Mouse (Mus musculus) heart, embryonic 13.5 days (tissue): Measurements from ENCODE around the gene Pck1. TPM values are rescaled to one million over a fixed set of nuclear protein-coding genes. Genes with fewer than 3 reads are reported as not detected.

Experiments
- ATAC-seq: fragments of 200-750 bp; cut with Nextera tagmentation; 2 replicates; pipeline ENCODE4 v1.8.0; 2017; ENCODE audit warnings: moderate TSS enrichment; ENCODE audit not compliant: insufficient number of reproducible peaks, low FRiP score, low TSS enrichment; ENCODE audit errors: extremely low read depth
- H3K27ac ChIP-seq: fragments of 300-500 bp; sonication (generic); replicated peaks from 2 replicates; pipeline ENCODE4 v1.5.1; 2015; ENCODE audit warnings: moderate library complexity, mild to moderate bottlenecking, inconsistent platforms
- H3K27me3 ChIP-seq: fragments of 300-500 bp; sonication (generic); replicated peaks from 2 replicates; pipeline ENCODE4 v1.6.1; 2015; ENCODE audit warnings: mild to moderate bottlenecking, inconsistent platforms
- H3K36me3 ChIP-seq: fragments of 300-500 bp; sonication (generic); 2 replicates; pipeline ENCODE4 v1.6.1; 2015; ENCODE audit warnings: mild to moderate bottlenecking, inconsistent platforms
- H3K4me1 ChIP-seq: fragments of 300-500 bp; sonication (generic); 2 replicates; pipeline ENCODE4 v1.6.1; 2015; ENCODE audit warnings: inconsistent platforms
- H3K4me2 ChIP-seq: fragments of 300-500 bp; sonication (generic); 2 replicates; pipeline ENCODE4 v1.6.1; 2015; ENCODE audit warnings: inconsistent platforms, mild to moderate bottlenecking, moderate library complexity
- H3K4me3 ChIP-seq: fragments of 300-500 bp; sonication (generic); 2 replicates; pipeline ENCODE4 v1.5.1; 2015; ENCODE audit warnings: moderate library complexity, mild to moderate bottlenecking, inconsistent platforms
- H3K9ac ChIP-seq: fragments of 300-500 bp; sonication (generic); 2 replicates; pipeline ENCODE4 v1.6.1; 2015; ENCODE audit warnings: inconsistent platforms, mild to moderate bottlenecking, moderate library complexity
- H3K9me3 ChIP-seq: fragments of 300-500 bp; sonication (generic); 2 replicates; pipeline ENCODE4 v1.6.1; 2016; ENCODE audit warnings: inconsistent platforms
- WGBS: fragments of 180-500 bp; shearing (Covaris S2); methylation state at CpG from one replicate; pipeline ENCODE4 v1.1.7; 2015; ENCODE audit warnings: mixed read lengths; 5-methylcytosine and 5-hydroxymethylcytosine counted together
- polyA plus RNA-seq: library from polyadenylated mRNA; unstranded; fragments of >200 nt; fragmentation: Nextera tagmentation; extraction: Ambion mirVana; gene quantifications from 2 replicates; pipeline ENCODE4 v1.2.1, GENCODE M21; 2015

The Pck1 gene
- polyA plus RNA-seq, 1 experiment from 2014 or later = 0.08 TPM

DNA sequence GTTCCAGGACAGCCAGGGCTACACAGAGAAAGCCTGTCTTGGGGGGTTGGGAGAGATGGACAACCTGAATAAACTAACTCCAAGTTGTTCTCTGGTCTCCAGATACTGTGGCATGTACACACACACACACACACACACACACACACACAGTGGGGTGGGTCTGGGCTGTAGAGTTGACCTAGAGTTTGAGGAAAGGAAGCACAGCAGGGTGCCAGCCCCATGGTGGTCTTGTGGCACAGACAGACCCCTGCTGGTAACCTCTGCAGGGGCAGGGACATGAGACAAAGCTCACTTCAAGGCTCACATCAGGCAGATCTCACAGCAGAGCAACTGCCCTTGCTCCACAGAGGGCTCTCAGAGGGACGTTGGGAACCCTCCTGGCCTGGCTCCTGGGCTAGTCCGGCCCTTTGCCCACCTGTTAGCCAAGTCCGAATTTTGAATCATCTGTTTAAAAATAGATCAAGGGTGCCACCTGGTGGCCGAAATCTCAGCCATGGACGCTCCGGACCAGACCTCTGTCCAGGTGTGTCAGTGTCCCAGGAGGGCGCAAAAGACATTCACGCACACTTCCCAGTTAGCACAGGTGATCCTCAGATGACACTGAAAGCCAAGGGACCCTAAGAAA, 31.1 kb downstream of the Pck1 start:
- Histone ChIP-seq H3K4me1 (peaks cover 4% of the 10 kb centered on the region; the same call in 1 of the 2 replicates), H3K9ac (no peak overlapping the region), H3K4me3 (no peak overlapping the region), H3K27ac (no peak overlapping the region), H3K27me3 (peaks cover 84% of the 10 kb centered on the region), H3K9me3 (no peaks in the 10 kb centered on the region), H3K4me2 (no peak overlapping the region), H3K36me3 (no peaks in the 10 kb centered on the region)
- 7% methylated on average over 8 of the region's 8 CpGs for WGBS
- no peak for ATAC-seq

GRCm38 (mm10) chr2:173184475-173185080, 31.7 kb downstream of the Pck1 start:
- WGBS = 52% methylated on average over 11 of the region's 11 CpGs
- ATAC-seq = no peak
- Histone ChIP-seq H3K9ac (no peak overlapping the region), H3K9me3 (no peaks in the 10 kb centered on the region), H3K27ac (no peak overlapping the region), H3K27me3 (peaks cover 80% of the 10 kb centered on the region), H3K4me1 (peaks cover 4% of the 10 kb centered on the region; the same call in 1 of the 2 replicates), H3K36me3 (no peaks in the 10 kb centered on the region), H3K4me2 (no peak overlapping the region), H3K4me3 (no peak overlapping the region)

GRCm38 (mm10) chr2:173185282-173185681, 32.4 kb downstream of the Pck1 start:
- no peaks in the 10 kb centered on the region for H3K36me3 ChIP-seq
- no peak for ATAC-seq
- 55% methylated on average over 6 of the region's 6 CpGs for WGBS

DNA sequence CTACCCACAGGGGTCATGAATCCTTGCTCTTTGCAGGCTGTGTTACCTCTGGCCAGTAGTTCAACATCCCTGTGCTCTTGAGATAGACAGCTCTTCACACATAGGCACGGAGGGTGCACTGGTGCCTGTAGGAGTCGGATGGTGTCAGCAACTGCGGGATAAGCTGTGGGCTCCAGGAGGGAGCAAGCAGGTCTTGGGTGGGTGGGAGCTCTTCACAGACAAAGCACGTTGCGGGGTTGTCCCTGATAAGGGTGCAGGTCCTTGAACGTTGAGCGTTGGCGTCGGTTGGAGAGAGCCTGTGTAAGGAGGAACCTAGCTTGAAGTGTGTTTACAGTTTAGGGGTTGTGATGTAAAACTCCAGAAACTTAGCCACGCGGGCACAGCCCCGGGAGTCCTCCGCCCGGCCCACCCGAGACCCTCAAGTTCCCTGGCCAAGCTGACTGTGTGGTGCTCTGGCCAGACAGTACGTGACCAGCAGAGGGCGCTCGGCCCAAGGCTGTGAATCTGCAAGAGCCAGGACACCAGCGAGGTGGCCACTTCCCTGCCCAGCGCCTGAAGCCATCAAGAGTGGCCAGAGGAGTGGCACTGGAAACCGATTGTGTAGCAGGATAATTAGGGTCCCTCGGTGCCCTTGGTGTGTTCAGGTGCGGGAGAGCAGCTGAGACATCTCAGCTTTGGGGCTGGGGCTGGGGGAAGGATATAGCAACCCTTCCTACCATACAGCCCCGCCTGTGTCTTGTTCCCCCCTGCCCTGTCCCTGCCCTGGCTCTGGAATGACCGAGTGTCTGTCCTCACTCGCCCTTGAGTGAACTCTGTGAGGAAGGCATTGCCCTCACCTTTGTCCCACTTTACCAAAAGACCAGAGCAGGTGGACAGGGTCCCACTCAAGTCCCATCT, 33.4 kb downstream of the Pck1 start:
- H3K4me2 ChIP-seq = no peak overlapping the region

More at GRCm38 (mm10) chr2:173185282-173185681, 32.4 kb downstream of the Pck1 start:
- Histone ChIP-seq H3K4me1 (peaks cover 4% of the 10 kb centered on the region; the same call in 1 of the 2 replicates), H3K9ac (no peak overlapping the region), H3K27me3 (peaks cover 73% of the 10 kb centered on the region), H3K9me3 (no peaks in the 10 kb centered on the region), H3K4me2 (no peak overlapping the region), H3K4me3 (no peak overlapping the region), H3K27ac (no peak overlapping the region)

DNA sequence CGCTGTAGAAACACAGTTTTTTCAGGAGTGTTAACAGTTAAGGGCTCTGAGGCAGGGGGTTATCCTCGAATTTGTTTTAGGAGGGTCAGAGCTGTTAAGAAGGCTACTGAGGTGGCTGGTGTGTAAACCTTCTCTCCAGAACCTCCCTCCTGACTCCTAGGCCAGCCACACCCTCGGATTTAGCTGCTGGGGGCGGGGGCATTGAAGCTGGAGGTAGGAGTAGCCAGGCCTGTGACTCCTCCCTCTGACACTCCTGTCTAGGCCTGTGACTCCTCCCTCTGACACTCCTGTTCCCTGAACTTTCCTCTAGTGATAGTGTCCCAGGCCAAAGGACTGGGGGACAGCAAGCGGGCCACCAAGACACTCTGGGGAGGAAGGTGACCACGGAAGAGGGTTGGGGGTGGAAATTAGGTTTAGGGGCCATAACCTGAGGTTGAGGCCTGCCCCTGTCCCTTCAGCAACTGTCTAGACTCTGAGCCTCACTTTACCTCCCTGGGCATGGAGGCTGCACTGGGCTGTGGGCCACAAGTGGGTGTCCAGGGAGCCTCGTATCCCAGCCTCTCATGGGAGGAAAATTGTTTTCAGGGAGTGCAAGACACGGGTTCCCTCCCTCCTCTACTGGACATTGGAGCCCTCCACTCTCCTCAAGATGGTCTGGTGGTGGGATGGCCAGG, 34.5 kb downstream of the Pck1 start:
- Histone ChIP-seq H3K9ac (no peak overlapping the region), H3K9me3 (no peaks in the 10 kb centered on the region), H3K27ac (no peak overlapping the region), H3K4me3 (no peak overlapping the region), H3K36me3 (no peaks in the 10 kb centered on the region), H3K4me1 (peaks cover 4% of the 10 kb centered on the region; the same call in 1 of the 2 replicates), H3K4me2 (no peak overlapping the region), H3K27me3 (peaks cover 54% of the 10 kb centered on the region)
- ATAC-seq = no peak
- 36% methylated on average over 8 of the region's 8 CpGs for WGBS

More for the DNA sequence above, 33.4 kb downstream of the Pck1 start:
- no peak overlapping the region for H3K4me3 ChIP-seq
- 0 out of 2 replicates have a peak overlapping the region, but pooled peaks have one; percentile 14 for H3K9ac ChIP-seq
- WGBS = 23% methylated on average over 26 of the region's 26 CpGs
- H3K36me3 ChIP-seq = no peaks in the 10 kb centered on the region
- no peak overlapping the region for H3K27ac ChIP-seq
- H3K4me1 ChIP-seq = peaks cover 4% of the 10 kb centered on the region; the same call in 1 of the 2 replicates
- H3K9me3 ChIP-seq = no peaks in the 10 kb centered on the region
- H3K27me3 ChIP-seq = peaks cover 64% of the 10 kb centered on the region
- no peak for ATAC-seq

GRCm38 (mm10) chr2:173194796-173195195, 41.9 kb downstream of the Pck1 start:
- ATAC-seq = no peak
- H3K27ac ChIP-seq = no peak overlapping the region
- no peak overlapping the region for H3K4me2 ChIP-seq
- H3K27me3 ChIP-seq = no peaks in the 10 kb centered on the region
- H3K9me3 ChIP-seq = peaks cover 6% of the 10 kb centered on the region; the same call in 1 of the 2 replicates
- no peak overlapping the region for H3K4me3 ChIP-seq
- 69% methylated on average over 4 of the region's 4 CpGs for WGBS
- H3K4me1 ChIP-seq = no peaks in the 10 kb centered on the region
- no peaks in the 10 kb centered on the region for H3K36me3 ChIP-seq
- H3K9ac ChIP-seq = no peak overlapping the region

DNA sequence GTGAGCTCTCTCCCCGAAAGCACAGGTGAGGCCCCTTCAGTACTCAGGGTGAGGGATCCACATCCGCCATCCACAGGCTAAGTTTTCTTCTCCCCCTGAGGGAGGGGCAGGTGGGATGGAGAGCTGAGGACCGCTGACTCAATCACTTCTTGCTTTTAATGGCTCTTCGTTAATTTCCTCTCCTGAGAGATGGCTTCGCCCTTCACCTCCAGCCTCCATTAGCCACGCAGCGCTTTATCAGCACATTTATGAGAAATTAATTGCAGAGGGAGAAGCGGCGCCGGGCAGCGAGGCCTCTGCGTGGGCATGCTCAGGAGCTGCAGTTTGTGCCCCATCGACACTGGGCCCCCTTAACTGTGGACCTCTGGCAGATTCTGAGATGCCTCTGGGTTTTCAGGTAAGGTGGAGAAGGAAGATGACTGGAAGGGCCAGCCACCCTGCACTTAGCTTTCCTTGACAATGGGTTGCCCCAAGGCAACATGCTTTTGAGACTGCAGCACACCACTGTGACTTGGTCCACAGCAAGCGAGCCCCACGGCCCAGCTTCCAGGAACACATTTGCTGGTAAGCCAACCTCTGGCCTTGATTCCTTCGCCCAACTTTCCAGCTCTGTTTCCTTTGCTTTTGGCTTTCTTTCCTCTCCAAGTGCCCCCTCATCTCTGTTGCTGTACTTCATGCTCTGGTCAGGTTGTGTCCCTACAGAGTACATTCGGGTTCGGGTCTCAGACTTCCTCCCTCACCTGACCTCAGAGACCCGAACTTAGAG, 50.3 kb downstream of the Pck1 start:
- WGBS = 78% methylated on average over 19 of the region's 19 CpGs
- no peak for ATAC-seq
- Histone ChIP-seq H3K27me3 (0 out of 2 replicates have a peak, but pooled peaks cover 3% of the 10 kb centered on the region), H3K27ac (no peak overlapping the region), H3K4me1 (no peaks in the 10 kb centered on the region), H3K36me3 (no peaks in the 10 kb centered on the region), H3K4me2 (no peak overlapping the region), H3K9me3 (no peaks in the 10 kb centered on the region), H3K9ac (no peak overlapping the region), H3K4me3 (no peak overlapping the region)

DNA sequence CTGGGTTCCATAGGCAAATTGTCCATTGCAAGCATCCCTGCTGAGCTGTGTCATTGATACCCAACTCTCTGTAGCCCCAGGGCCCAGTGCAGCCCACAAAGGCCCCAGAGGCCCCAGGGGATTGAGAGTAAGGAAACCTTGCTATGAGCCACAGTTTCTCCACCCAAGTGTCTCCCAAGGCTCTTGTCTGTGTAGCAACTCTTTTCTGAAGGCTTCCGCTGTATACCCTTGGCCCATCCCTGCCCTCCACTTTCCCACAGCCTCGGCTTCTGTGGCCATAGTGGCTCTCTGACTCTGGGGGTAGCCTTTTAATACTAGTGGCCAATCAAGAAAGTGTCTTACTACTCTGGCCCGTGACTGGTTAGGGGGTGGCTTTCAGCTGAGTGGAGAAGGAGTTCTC, 50.9 kb downstream of the Pck1 start:
- Histone ChIP-seq H3K27me3 (0 out of 2 replicates have a peak, but pooled peaks cover 3% of the 10 kb centered on the region), H3K9me3 (no peaks in the 10 kb centered on the region), H3K27ac (no peak overlapping the region), H3K9ac (no peak overlapping the region), H3K4me1 (no peaks in the 10 kb centered on the region), H3K36me3 (no peaks in the 10 kb centered on the region), H3K4me2 (no peak overlapping the region), H3K4me3 (no peak overlapping the region)
- ATAC-seq = no peak
- WGBS = 81% methylated on average over 3 of the region's 3 CpGs

- H3K27ac ChIP-seq = no peak overlapping the region
- 0 out of 2 replicates have a peak, but pooled peaks cover 3% of the 10 kb centered on the region for H3K27me3 ChIP-seq
- H3K9me3 ChIP-seq = no peaks in the 10 kb centered on the region
- ATAC-seq = no peak
- WGBS = 59% methylated on average over 4 of the region's 4 CpGs
- no peaks in the 10 kb centered on the region for H3K4me1 ChIP-seq
- H3K4me3 ChIP-seq = no peak overlapping the region
- H3K4me2 ChIP-seq = no peak overlapping the region
- no peak overlapping the region for H3K9ac ChIP-seq
- H3K36me3 ChIP-seq = no peaks in the 10 kb centered on the region
Observed at GRCm38 (mm10) chr2:173204671-173205070, 51.8 kb downstream of the Pck1 start.

GRCm38 (mm10) chr2:173205563-173206099, 52.8 kb downstream of the Pck1 start:
- no peak for ATAC-seq
- Histone ChIP-seq H3K4me1 (no peaks in the 10 kb centered on the region), H3K9me3 (no peaks in the 10 kb centered on the region), H3K9ac (no peak overlapping the region), H3K4me3 (no peak overlapping the region), H3K4me2 (no peak overlapping the region), H3K27me3 (0 out of 2 replicates have a peak, but pooled peaks cover 3% of the 10 kb centered on the region), H3K36me3 (no peaks in the 10 kb centered on the region), H3K27ac (no peak overlapping the region)
- 85% methylated on average over 14 of the region's 14 CpGs for WGBS
